Mouse (Mus musculus) cortical plate, adult 2 months (tissue): ENCODE data around the gene Olfr71.

Source experiments
- CTCF ChIP-seq: fragments of 200-500 bp; IDR thresholded peaks from 2 replicates; pipeline ENCODE4 v1.5.1; 2011; ENCODE audit warnings: mild to moderate bottlenecking, control low read depth, low read length; ENCODE audit not compliant: insufficient read depth; ENCODE audit errors: extremely low read depth
- POLR2A ChIP-seq: fragments of 200-500 bp; IDR thresholded peaks from 2 replicates; pipeline ENCODE4 v1.6.1; 2011; ENCODE audit warnings: mild to moderate bottlenecking, low read length, control low read depth; ENCODE audit not compliant: insufficient read depth; ENCODE audit errors: extremely low read depth

GRCm38 (mm10) chr4:43730750-43731297 is 20.8 kb upstream of the Olfr71 start:
- no peak for TF ChIP-seq POLR2A
- TF ChIP-seq CTCF = no peak
